Mouse (Mus musculus) midbrain, embryonic 15.5 days (tissue): ENCODE measurements around the gene Mllt1. TPM values are rescaled to one million over a fixed set of nuclear protein-coding genes. Genes with fewer than 3 reads are reported as not detected.
"Not testable (repeated sequence)": the region's sequence is repeated elsewhere in the genome, so short reads cannot be mapped to it uniquely, and the experiment has no call there.

Source experiments
- ATAC-seq: fragments of 200-750 bp; cut with Nextera tagmentation; replicated peaks from 2 replicates; pipeline ENCODE4 v1.8.0; 2017; ENCODE audit warnings: moderate TSS enrichment
- H3K27ac ChIP-seq: fragments of 300-500 bp; sonication (generic); 2 replicates; pipeline ENCODE4 v1.5.1; 2015; ENCODE audit warnings: mild to moderate bottlenecking, inconsistent platforms
- H3K27me3 ChIP-seq: fragments of 300-500 bp; sonication (generic); replicated peaks from 2 replicates; pipeline ENCODE4 v1.6.1; 2015; ENCODE audit warnings: inconsistent platforms
- H3K36me3 ChIP-seq: fragments of 300-500 bp; sonication (generic); replicated peaks from 2 replicates; pipeline ENCODE4 v1.6.1; 2015; ENCODE audit warnings: inconsistent platforms
- H3K4me1 ChIP-seq: fragments of 300-500 bp; sonication (generic); 2 replicates; pipeline ENCODE4 v1.6.1; 2015; ENCODE audit warnings: inconsistent platforms
- H3K4me2 ChIP-seq: fragments of 300-500 bp; sonication (generic); 2 replicates; pipeline ENCODE4 v1.6.1; 2015; ENCODE audit warnings: inconsistent platforms, mild to moderate bottlenecking, moderate library complexity
- H3K4me3 ChIP-seq: fragments of 300-500 bp; sonication (generic); 2 replicates; pipeline ENCODE4 v1.5.1; 2015; ENCODE audit warnings: mild to moderate bottlenecking, inconsistent platforms
- H3K9ac ChIP-seq: fragments of 300-500 bp; sonication (generic); 2 replicates; pipeline ENCODE4 v1.6.1; 2015; ENCODE audit warnings: mild to moderate bottlenecking, inconsistent platforms
- H3K9me3 ChIP-seq: fragments of 300-500 bp; sonication (generic); 2 replicates; pipeline ENCODE4 v1.6.1; 2016; ENCODE audit warnings: inconsistent platforms
- WGBS: fragments of 180-500 bp; shearing (Covaris S2); methylation state at CpG from one replicate; pipeline ENCODE4 v1.1.7; 2015; ENCODE audit warnings: mixed read lengths; 5-methylcytosine and 5-hydroxymethylcytosine counted together
- polyA plus RNA-seq: library from polyadenylated mRNA; unstranded; fragments of >200 nt; fragmentation: Nextera tagmentation; extraction: Ambion mirVana; gene quantifications from 2 replicates; pipeline ENCODE4 v1.2.1, GENCODE M21; 2015

Mllt1 gene
- polyA plus RNA-seq, 1 experiment from 2014 or later = 103 TPM

DNA sequence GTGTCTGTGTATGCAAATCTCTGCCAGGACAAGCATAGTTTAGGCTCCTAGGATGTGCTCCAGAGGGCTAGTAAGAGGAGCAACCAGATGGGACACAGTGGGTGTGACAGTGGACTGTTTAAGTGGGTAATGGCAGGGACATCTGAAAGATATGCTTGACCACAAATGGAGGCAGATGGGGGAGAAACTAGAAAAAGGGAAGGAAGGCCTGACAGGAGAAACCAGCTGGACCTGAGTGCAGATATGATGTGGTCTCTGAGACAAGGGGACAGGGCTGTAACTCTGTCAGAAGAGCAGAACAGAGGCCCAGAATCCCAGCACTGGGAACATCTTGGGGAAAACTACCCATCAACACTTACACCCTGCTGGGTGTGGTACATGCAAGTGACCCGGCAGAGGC, 5.7 kb downstream of the Mllt1 start:
- Histone ChIP-seq H3K4me3 (no peak overlapping the region), H3K4me2 (no peak overlapping the region), H3K9ac (no peak overlapping the region), H3K9me3 (no peaks in the 10 kb centered on the region), H3K27me3 (no peaks in the 10 kb centered on the region), H3K4me1 (peaks cover 43% of the 10 kb centered on the region), H3K27ac (no peak overlapping the region), H3K36me3 (peaks cover 3% of the 10 kb centered on the region; the same call in 1 of the 2 replicates)
- no peak for ATAC-seq
- WGBS = 68% methylated on average over 1 of the region's 1 CpGs

GRCm38 (mm10) chr17:56929101-56929500, 6.1 kb downstream of the Mllt1 start:
- Histone ChIP-seq H3K9ac (no peak overlapping the region), H3K4me1 (peaks cover 38% of the 10 kb centered on the region), H3K9me3 (no peaks in the 10 kb centered on the region), H3K4me3 (no peak overlapping the region), H3K36me3 (peaks cover 3% of the 10 kb centered on the region; the same call in 1 of the 2 replicates), H3K27ac (no peak overlapping the region), H3K27me3 (no peaks in the 10 kb centered on the region), H3K4me2 (no peak overlapping the region)
- no peak for ATAC-seq

- H3K4me2 ChIP-seq = no peak overlapping the region
- no peak for ATAC-seq
- no peaks in the 10 kb centered on the region for H3K9me3 ChIP-seq
- no peaks in the 10 kb centered on the region for H3K27me3 ChIP-seq
- H3K36me3 ChIP-seq = peaks cover 14% of the 10 kb centered on the region
- H3K4me1 ChIP-seq = peaks cover 9% of the 10 kb centered on the region; the same call in 1 of the 2 replicates
- no peak overlapping the region for H3K4me3 ChIP-seq
- no peak overlapping the region for H3K9ac ChIP-seq
- H3K27ac ChIP-seq = no peak overlapping the region
- WGBS = 94% methylated on average over 2 of the region's 2 CpGs
Measured at GRCm38 (mm10) chr17:56925998-56926397, 9.2 kb downstream of the Mllt1 start.

GRCm38 (mm10) chr17:56919725-56920124, 15.5 kb downstream of the Mllt1 start:
- Histone ChIP-seq H3K27me3 (no peaks in the 10 kb centered on the region), H3K4me3 (no peak overlapping the region), H3K9me3 (no peaks in the 10 kb centered on the region), H3K27ac (no peak overlapping the region), H3K4me2 (no peak overlapping the region), H3K36me3 (peaks cover 46% of the 10 kb centered on the region), H3K9ac (no peak overlapping the region), H3K4me1 (no peaks in the 10 kb centered on the region)
- 0 out of 2 replicates have a peak, but pooled peaks have one; percentile 28 for ATAC-seq
- 82% methylated on average over 3 of the region's 3 CpGs for WGBS

DNA sequence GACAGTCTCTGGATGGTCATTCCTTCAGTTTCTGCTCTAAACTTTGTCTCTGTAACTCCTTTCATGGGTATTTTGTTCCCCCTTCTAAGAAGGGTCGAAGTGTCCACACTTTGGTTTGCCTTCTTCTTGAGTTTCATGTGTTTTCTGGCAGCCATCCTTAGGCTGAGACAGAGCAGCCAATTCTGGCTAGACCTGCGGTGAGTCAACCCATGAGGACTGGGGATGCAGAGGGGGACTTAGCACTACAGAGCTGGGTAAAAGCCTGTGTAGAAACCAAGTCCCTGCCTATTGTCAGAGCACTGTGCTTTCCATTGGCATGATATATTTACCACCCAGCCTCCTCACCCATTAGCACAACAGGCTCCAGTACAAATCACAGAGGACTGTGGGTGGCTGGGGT, 18.0 kb downstream of the Mllt1 start:
- H3K9me3 ChIP-seq = no peaks in the 10 kb centered on the region
- H3K36me3 ChIP-seq = peaks cover 42% of the 10 kb centered on the region
- no peak overlapping the region for H3K4me3 ChIP-seq
- no peak overlapping the region for H3K9ac ChIP-seq
- no peaks in the 10 kb centered on the region for H3K4me1 ChIP-seq
- H3K27ac ChIP-seq = no peak overlapping the region
- H3K4me2 ChIP-seq = no peak overlapping the region
- ATAC-seq = no peak
- 95% methylated on average over 2 of the region's 2 CpGs for WGBS
- no peaks in the 10 kb centered on the region for H3K27me3 ChIP-seq

- Histone ChIP-seq H3K36me3 (peaks cover 15% of the 10 kb centered on the region), H3K9ac (no peak overlapping the region), H3K27me3 (no peaks in the 10 kb centered on the region), H3K4me3 (no peak overlapping the region), H3K9me3 (no peaks in the 10 kb centered on the region), H3K4me1 (no peaks in the 10 kb centered on the region), H3K27ac (no peak overlapping the region), H3K4me2 (no peak overlapping the region)
- ATAC-seq = no peak
Measured at GRCm38 (mm10) chr17:56913444-56913843, 21.8 kb downstream of the Mllt1 start.

- no peak overlapping the region for H3K4me2 ChIP-seq
- no peak overlapping the region for H3K4me3 ChIP-seq
- ATAC-seq = no peak
- WGBS = 91% methylated on average over 3 of the region's 3 CpGs
- H3K27ac ChIP-seq = no peak overlapping the region
- no peak overlapping the region for H3K9ac ChIP-seq
- H3K27me3 ChIP-seq = no peaks in the 10 kb centered on the region
- H3K36me3 ChIP-seq = peaks cover 15% of the 10 kb centered on the region
- H3K9me3 ChIP-seq = no peaks in the 10 kb centered on the region
- no peaks in the 10 kb centered on the region for H3K4me1 ChIP-seq
Measured at GRCm38 (mm10) chr17:56913023-56913422, 22.2 kb downstream of the Mllt1 start.

- H3K36me3 ChIP-seq, H3K4me1 ChIP-seq, H3K27me3 ChIP-seq, ATAC-seq, H3K4me2 ChIP-seq, H3K4me3 ChIP-seq, H3K9ac ChIP-seq, H3K9me3 ChIP-seq, H3K27ac ChIP-seq: not testable (repeated sequence)
- 82% methylated on average over 2 of the region's 2 CpGs for WGBS
Measured at GRCm38 (mm10) chr17:56909764-56910163, 25.5 kb downstream of the Mllt1 start.

- ATAC-seq = no peak
- no peak overlapping the region for H3K4me2 ChIP-seq
- no peaks in the 10 kb centered on the region for H3K4me1 ChIP-seq
- H3K36me3 ChIP-seq = 0 out of 2 replicates have a peak, but pooled peaks cover 3% of the 10 kb centered on the region
- 75% methylated on average over 9 of the region's 9 CpGs for WGBS
- no peaks in the 10 kb centered on the region for H3K9me3 ChIP-seq
- no peaks in the 10 kb centered on the region for H3K27me3 ChIP-seq
- no peak overlapping the region for H3K27ac ChIP-seq
- no peak overlapping the region for H3K4me3 ChIP-seq
- H3K9ac ChIP-seq = no peak overlapping the region
Measured at GRCm38 (mm10) chr17:56907887-56908286, 27.3 kb downstream of the Mllt1 start.

- WGBS = 94% methylated on average over 5 of the region's 5 CpGs
- ATAC-seq = no peak
- Histone ChIP-seq H3K9ac (no peak overlapping the region), H3K4me1 (no peaks in the 10 kb centered on the region), H3K27ac (no peak overlapping the region), H3K36me3 (peaks cover 4% of the 10 kb centered on the region; the same call in 1 of the 2 replicates), H3K27me3 (no peaks in the 10 kb centered on the region), H3K9me3 (no peaks in the 10 kb centered on the region), H3K4me2 (no peak overlapping the region), H3K4me3 (no peak overlapping the region)
Measured at GRCm38 (mm10) chr17:56907096-56907495, 28.1 kb downstream of the Mllt1 start.

GRCm38 (mm10) chr17:56906166-56906565, 29.0 kb downstream of the Mllt1 start:
- Histone ChIP-seq H3K27me3 (no peaks in the 10 kb centered on the region), H3K9me3 (no peaks in the 10 kb centered on the region), H3K4me3 (no peak overlapping the region), H3K4me1 (no peaks in the 10 kb centered on the region), H3K36me3 (peaks cover 11% of the 10 kb centered on the region; the same call in 1 of the 2 replicates), H3K27ac (no peak overlapping the region), H3K4me2 (no peak overlapping the region), H3K9ac (no peak overlapping the region)
- WGBS = 98% methylated on average over 3 of the region's 3 CpGs
- ATAC-seq = no peak

DNA sequence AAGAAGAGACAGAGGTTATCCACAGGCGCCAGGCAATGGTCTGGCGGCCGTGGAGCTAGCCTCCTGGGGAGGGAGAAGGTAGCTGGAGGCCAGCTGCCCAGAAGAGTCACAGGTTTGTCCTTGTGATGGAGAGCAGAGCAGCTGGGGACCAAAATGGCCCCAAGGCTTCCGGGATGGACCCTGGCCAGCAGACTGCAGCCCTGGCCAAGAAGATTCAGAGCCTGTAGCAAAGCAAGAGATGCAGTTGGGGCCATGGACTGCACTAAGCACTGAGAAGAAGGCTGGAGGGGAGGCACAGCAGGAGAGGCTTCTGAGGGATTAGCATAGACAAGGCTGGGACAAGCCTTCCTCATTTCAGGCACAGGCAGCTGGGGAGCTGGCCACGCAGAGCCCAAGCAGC, 32.5 kb downstream of the Mllt1 start:
- Histone ChIP-seq H3K4me1 (no peaks in the 10 kb centered on the region), H3K9ac (no peak overlapping the region), H3K4me3 (no peak overlapping the region), H3K27ac (no peak overlapping the region), H3K36me3 (peaks cover 36% of the 10 kb centered on the region), H3K27me3 (no peaks in the 10 kb centered on the region), H3K4me2 (no peak overlapping the region), H3K9me3 (no peaks in the 10 kb centered on the region)
- 71% methylated on average over 5 of the region's 5 CpGs for WGBS
- no peak for ATAC-seq

- Histone ChIP-seq H3K36me3 (peaks cover 55% of the 10 kb centered on the region), H3K27me3 (no peaks in the 10 kb centered on the region), H3K9me3 (no peaks in the 10 kb centered on the region), H3K4me2 (no peak overlapping the region), H3K27ac (peak overlapping the region; percentile 69; the same call in 1 of the 2 replicates), H3K4me3 (no peak overlapping the region), H3K4me1 (peaks cover 15% of the 10 kb centered on the region), H3K9ac (no peak overlapping the region)
- peak; percentile 59 for ATAC-seq
- 83% methylated on average over 7 of the region's 7 CpGs for WGBS
Measured at GRCm38 (mm10) chr17:56897630-56898195, 37.5 kb downstream of the Mllt1 start.
